In the genomic region with DNA sequence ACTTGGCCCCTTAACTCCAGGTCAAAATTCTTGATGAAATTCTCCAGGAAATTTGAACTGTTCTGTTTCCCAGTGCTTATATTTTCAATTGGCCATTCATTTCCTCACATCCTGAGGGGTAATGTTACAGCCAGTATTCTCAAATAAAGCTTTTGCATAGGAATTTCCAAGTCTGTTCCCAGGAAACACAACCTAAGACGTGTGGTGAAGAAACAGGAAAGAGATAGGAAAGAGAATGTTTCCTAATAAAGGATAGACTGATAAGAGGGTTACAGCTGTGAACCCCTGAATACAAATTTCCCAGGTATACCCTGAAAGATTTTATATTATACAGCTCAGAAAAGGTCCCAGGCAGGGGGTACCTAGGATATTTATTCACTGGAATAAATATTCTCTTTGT, we compare ENCODE assay signal across 28 mouse cellular contexts.
"Had no signal": no experiment of that assay in that cellular context is flagged by ENCODE, and none has a peak within 500 bp of the region (broad histone marks: within the 10 kb centered on the region; RNA-seq: fewer than 3 reads in every experiment).

No protein-coding gene starts in this region.

- H3K27ac ChIP-seq: embryonic facial prominence, embryonic 12.5 days; embryonic facial prominence, embryonic 13.5 days; embryonic facial prominence, embryonic 15.5 days; forebrain, embryonic 10.5 days; forebrain, embryonic 12.5 days; forebrain, embryonic 13.5 days; forebrain, embryonic 15.5 days; gastrocnemius, adult 2 months; heart, embryonic 10.5 days had no signal

- H3K27me3 ChIP-seq: embryonic facial prominence, embryonic 12.5 days; embryonic facial prominence, embryonic 13.5 days; embryonic facial prominence, embryonic 15.5 days; forebrain, embryonic 12.5 days; forebrain, embryonic 13.5 days; forebrain, embryonic 15.5 days had no signal

- H3K4me3 ChIP-seq: embryonic facial prominence, embryonic 12.5 days; embryonic facial prominence, embryonic 13.5 days; embryonic facial prominence, embryonic 15.5 days; erythroblast, embryonic 14.5 days; forebrain, embryonic 10.5 days; forebrain, embryonic 12.5 days; forebrain, embryonic 13.5 days; forebrain, embryonic 15.5 days; gastrocnemius, adult 2 months; heart, embryonic 10.5 days had no signal

- H3K4me2 ChIP-seq: embryonic facial prominence, embryonic 12.5 days; embryonic facial prominence, embryonic 13.5 days; embryonic facial prominence, embryonic 15.5 days; forebrain, embryonic 12.5 days; forebrain, embryonic 13.5 days; forebrain, embryonic 15.5 days; heart, embryonic 11.5 days had no signal

- H3K9me3 ChIP-seq: embryonic facial prominence, embryonic 12.5 days; embryonic facial prominence, embryonic 13.5 days; embryonic facial prominence, embryonic 15.5 days; forebrain, embryonic 10.5 days; forebrain, embryonic 12.5 days; forebrain, embryonic 13.5 days; forebrain, embryonic 15.5 days; heart, embryonic 10.5 days had no signal

- DNase-seq: cerebellum, adult 8-10 months; cerebellum, adult 9-10 months; cerebellum, adult 9-11 months; cerebellum, postnatal 10 days; cerebellum, postnatal 14 days; cerebellum, postnatal 25 days; cerebellum, postnatal 36 days; embryo, embryonic 11 days; forebrain, postnatal 0 days; gastrocnemius, adult 2 months; gastrocnemius, postnatal 10 days; gastrocnemius, postnatal 14 days; gastrocnemius, postnatal 25 days; gastrocnemius, postnatal 36 days; heart, adult 11 months; heart, adult 18-20 months had no signal

- H3K36me3 ChIP-seq: embryonic facial prominence, embryonic 12.5 days; embryonic facial prominence, embryonic 13.5 days; embryonic facial prominence, embryonic 15.5 days; forebrain, embryonic 10.5 days; forebrain, embryonic 12.5 days; forebrain, embryonic 15.5 days; heart, embryonic 10.5 days had no signal

- H3K9ac ChIP-seq: embryonic facial prominence, embryonic 12.5 days; embryonic facial prominence, embryonic 13.5 days; embryonic facial prominence, embryonic 15.5 days; forebrain, embryonic 12.5 days; forebrain, embryonic 13.5 days; forebrain, embryonic 15.5 days; forebrain, postnatal 0 days had no signal

- ATAC-seq: forebrain, embryonic 13.5 days; forebrain, embryonic 14.5 days; forebrain, embryonic 15.5 days; forebrain, embryonic 16.5 days; forebrain, postnatal 0 days had no signal
